Mouse (Mus musculus) B cell, adult (primary cell): ENCODE data around the gene Rpp38. TPM values are rescaled to one million over a fixed set of nuclear protein-coding genes. Genes with fewer than 3 reads are reported as not detected.

ENCODE experiments used
- total RNA-seq: library from RNA; stranded (reverse); gene quantifications from 4 replicates; pipeline ENCODE4 v1.2.4, GENCODE M21; 2023; ENCODE audit not compliant: inconsistent age

Gene Rpp38
- 3.2 to 5.2 TPM (median 4.3 TPM) in 4 replicates for total RNA-seq

GRCm38 (mm10) chr2:3332484-3333242 lies at the start of gene Rpp38:
Gene Rpp38 (minus strand): TSS chr2:3332643.

GRCm38 (mm10) chr2:3335611-3336301 lies 3.3 kb upstream of the Rpp38 start, which contains the start of gene Acbd7:
Gene Acbd7 (plus strand): TSS chr2:3336168.

GRCm38 (mm10) chr2:3283602-3284472 lies 48.6 kb downstream of the Rpp38 start, which contains the start of gene Nmt2:
Gene Nmt2 (plus strand): TSS chr2:3284212.

Other genes with a start within 250 kb of the Rpp38 start
- gene Fam171a1, start 218.4 kb downstream of the Rpp38 start, total RNA-seq: not detected in 4 replicates
- gene Nmt2, start 48.4 kb downstream of the Rpp38 start, total RNA-seq: 28.5 to 30.6 TPM (median 29.8 TPM) in 4 replicates
- gene Acbd7, start 3.5 kb upstream of the Rpp38 start, total RNA-seq: not detected in 4 replicates
- not detected in 4 replicates for gene Olah, start 64.6 kb upstream of the Rpp38 start, total RNA-seq
- 1.0 to 3.5 TPM (median 1.6 TPM) in 4 replicates for gene Meig1, start 90.0 kb upstream of the Rpp38 start, total RNA-seq
- gene Dclre1c, start 91.5 kb upstream of the Rpp38 start, total RNA-seq: 60.4 to 82.5 TPM (median 72.7 TPM) in 4 replicates
- 1.5 to 3.0 TPM (median 2.5 TPM) in 4 replicates for gene Suv39h2, start 142.4 kb upstream of the Rpp38 start, total RNA-seq
- gene Gm45902, start 180.1 kb upstream of the Rpp38 start, total RNA-seq: 36.8 to 41.9 TPM (median 37.8 TPM) in 4 replicates
- gene Hspa14, start 180.2 kb upstream of the Rpp38 start, total RNA-seq: 171 to 197 TPM (median 182 TPM) in 4 replicates
- gene Cdnf, start 180.4 kb upstream of the Rpp38 start, total RNA-seq: 0.54 to 1.4 TPM (median 0.96 TPM) in 4 replicates
- 364 to 402 TPM (median 379 TPM) in 4 replicates for gene Fam107b, start 237.8 kb upstream of the Rpp38 start, total RNA-seq